Mouse (Mus musculus): ENCODE data around the gene Reln. TPM values are rescaled to one million over a fixed set of nuclear protein-coding genes. Genes with fewer than 3 reads are reported as not detected.

Reln gene
- total and polyA plus RNA-seq, 2 experiments = 40.5 to 78.3 TPM

DNA sequence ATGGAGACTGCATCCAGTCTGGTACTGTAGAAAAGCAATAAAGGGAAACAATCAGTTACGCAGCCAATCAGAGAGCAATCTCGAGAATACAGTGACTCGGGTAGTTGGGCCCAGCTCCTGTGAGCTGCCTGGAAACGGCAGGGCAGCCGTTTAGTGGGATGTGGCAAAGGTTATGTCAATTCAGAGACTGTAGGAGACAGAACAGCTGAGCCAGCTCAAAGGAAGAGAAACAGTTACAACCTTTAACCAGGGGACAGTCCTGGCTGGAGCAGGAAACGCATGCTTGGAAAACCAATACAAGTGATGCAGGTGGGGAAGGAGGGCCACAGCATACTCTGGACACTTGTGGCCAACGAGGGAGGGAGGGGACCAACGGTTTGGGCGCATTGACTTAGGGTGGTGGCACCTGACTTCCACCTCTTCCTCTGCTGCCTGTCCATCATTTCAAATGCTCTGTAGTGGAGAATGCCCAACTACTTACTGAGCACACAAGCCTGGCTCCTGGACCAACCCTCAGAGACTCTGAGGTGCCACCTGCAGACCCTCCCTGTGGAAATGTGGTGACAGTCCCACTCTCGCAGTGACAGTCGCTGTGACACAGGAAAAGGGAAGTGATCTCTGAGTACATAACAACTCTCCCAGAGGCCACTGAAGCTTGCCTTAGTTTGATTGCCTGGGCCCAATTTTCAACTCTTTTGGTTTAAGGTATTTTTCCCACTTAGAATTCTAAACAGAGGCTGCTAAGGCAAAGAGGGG, 337.0 kb downstream of the Reln start:
- Histone ChIP-seq H3K27ac (replicated peaks; ENCODE audit: insufficient read depth, low read depth, low read length) (no peak overlapping the region), H3K79me2 (ENCODE audit: control insufficient read depth, insufficient read depth, low read length) (no peaks in the 10 kb centered on the region)

DNA sequence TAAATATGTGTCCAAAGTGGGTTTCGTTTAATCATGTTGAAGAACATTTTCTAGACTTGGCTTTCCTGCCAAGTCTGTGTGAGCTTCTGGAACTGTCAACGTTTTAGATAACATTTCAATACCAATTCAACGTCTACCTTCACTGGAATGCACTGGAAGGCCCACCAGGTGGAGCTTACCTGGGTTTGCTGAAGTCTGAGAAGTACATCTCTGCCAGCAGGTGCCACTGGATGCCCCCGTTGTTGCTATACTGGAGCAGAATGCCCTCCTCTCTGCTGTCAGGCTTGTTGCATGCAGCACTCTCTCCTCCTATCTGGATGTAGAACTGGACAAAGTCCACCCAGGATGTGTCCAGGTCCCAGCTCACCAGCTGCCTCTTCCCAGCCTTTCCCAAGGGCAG, 340.6 kb downstream of the Reln start:
- H3K79me2 ChIP-seq (ENCODE audit: control insufficient read depth, insufficient read depth, low read length) = no peaks in the 10 kb centered on the region
- WGBS = 70% methylated on average over 4 of the region's 4 CpGs
- no peak for TF ChIP-seq POLR2A (IDR thresholded peaks at IDR 0.05; ENCODE audit: extremely low read depth, insufficient read depth, low read length)
- TF ChIP-seq CTCF (IDR thresholded peaks at IDR 0.05; ENCODE audit: low read depth, low read length) = no peak
- no peaks in the 10 kb centered on the region for H3K4me1 ChIP-seq (ENCODE audit: control insufficient read depth, insufficient read depth, low read length)
- H3K36me3 ChIP-seq (ENCODE audit: control insufficient read depth, insufficient read depth, low read length) = no peaks in the 10 kb centered on the region
- no peak overlapping the region for H3K27ac ChIP-seq (replicated peaks; ENCODE audit: insufficient read depth, low read depth, low read length)
- no peaks in the 10 kb centered on the region for H3K27me3 ChIP-seq (ENCODE audit: control insufficient read depth, insufficient read depth, low read length)
- DNase-seq (ENCODE audit: extremely low read depth, low read depth, low spot score) = no peak
- H3K4me3 ChIP-seq (ENCODE audit: insufficient read depth, low read depth, low read length) = no peak overlapping the region
- H3K9ac ChIP-seq (ENCODE audit: low read depth, low read length) = no peak overlapping the region

More for the DNA sequence above, 337.0 kb downstream of the Reln start:
- H3K4me3 ChIP-seq (ENCODE audit: insufficient read depth, low read depth, low read length) = no peak overlapping the region
- DNase-seq (ENCODE audit: extremely low read depth, low read depth, low spot score) = no peak
- no peak for TF ChIP-seq POLR2A (IDR thresholded peaks at IDR 0.05; ENCODE audit: extremely low read depth, insufficient read depth, low read length)
- TF ChIP-seq CTCF (IDR thresholded peaks at IDR 0.05; ENCODE audit: low read depth, low read length) = no peak
- no peaks in the 10 kb centered on the region for H3K36me3 ChIP-seq (ENCODE audit: control insufficient read depth, insufficient read depth, low read length)
- no peaks in the 10 kb centered on the region for H3K27me3 ChIP-seq (ENCODE audit: control insufficient read depth, insufficient read depth, low read length)
- H3K4me1 ChIP-seq (ENCODE audit: control insufficient read depth, insufficient read depth, low read length) = no peaks in the 10 kb centered on the region
- WGBS = 53% methylated on average over 11 of the region's 11 CpGs
- H3K9ac ChIP-seq (ENCODE audit: low read depth, low read length) = no peak overlapping the region

GRCm38 (mm10) chr5:21987711-21988110, 356.8 kb downstream of the Reln start:
- no peak for TF ChIP-seq POLR2A (IDR thresholded peaks at IDR 0.05; ENCODE audit: extremely low read depth, insufficient read depth, low read length)
- no peak for TF ChIP-seq CTCF (IDR thresholded peaks at IDR 0.05; ENCODE audit: low read depth, low read length)
- WGBS = 84% methylated on average over 5 of the region's 5 CpGs
- DNase-seq (ENCODE audit: extremely low read depth, low read depth, low spot score) = no peak
- Histone ChIP-seq H3K4me1 (ENCODE audit: control insufficient read depth, insufficient read depth, low read length) (no peaks in the 10 kb centered on the region), H3K9ac (ENCODE audit: low read depth, low read length) (no peak overlapping the region), H3K27ac (replicated peaks; ENCODE audit: insufficient read depth, low read depth, low read length) (no peak overlapping the region), H3K79me2 (ENCODE audit: control insufficient read depth, insufficient read depth, low read length) (no peaks in the 10 kb centered on the region), H3K27me3 (ENCODE audit: control insufficient read depth, insufficient read depth, low read length) (no peaks in the 10 kb centered on the region), H3K36me3 (ENCODE audit: control insufficient read depth, insufficient read depth, low read length) (no peaks in the 10 kb centered on the region), H3K4me3 (ENCODE audit: insufficient read depth, low read depth, low read length) (no peak overlapping the region)

- DNase-seq (ENCODE audit: extremely low read depth, low read depth, low spot score) = peak; percentile 49
- H3K4me1 ChIP-seq (ENCODE audit: control insufficient read depth, insufficient read depth, low read length) = no peaks in the 10 kb centered on the region
- no peak overlapping the region for H3K4me3 ChIP-seq (ENCODE audit: insufficient read depth, low read depth, low read length)
- 47% methylated on average over 4 of the region's 4 CpGs for WGBS
- no peak overlapping the region for H3K27ac ChIP-seq (replicated peaks; ENCODE audit: insufficient read depth, low read depth, low read length)
- no peaks in the 10 kb centered on the region for H3K79me2 ChIP-seq (ENCODE audit: control insufficient read depth, insufficient read depth, low read length)
- H3K36me3 ChIP-seq (ENCODE audit: control insufficient read depth, insufficient read depth, low read length) = no peaks in the 10 kb centered on the region
- TF ChIP-seq CTCF (IDR thresholded peaks at IDR 0.05; ENCODE audit: low read depth, low read length) = peak; percentile 22; the same call in 1 of the 2 replicates
- no peak for TF ChIP-seq POLR2A (IDR thresholded peaks at IDR 0.05; ENCODE audit: extremely low read depth, insufficient read depth, low read length)
- no peaks in the 10 kb centered on the region for H3K27me3 ChIP-seq (ENCODE audit: control insufficient read depth, insufficient read depth, low read length)
- no peak overlapping the region for H3K9ac ChIP-seq (ENCODE audit: low read depth, low read length)
Measured at GRCm38 (mm10) chr5:21986311-21986710, 358.2 kb downstream of the Reln start.

- no peak overlapping the region for H3K4me3 ChIP-seq (ENCODE audit: insufficient read depth, low read depth, low read length)
- TF ChIP-seq CTCF (IDR thresholded peaks at IDR 0.05; ENCODE audit: low read depth, low read length) (no peak), POLR2A (IDR thresholded peaks at IDR 0.05; ENCODE audit: extremely low read depth, insufficient read depth, low read length) (no peak)
Measured at GRCm38 (mm10) chr5:21983021-21983667, 361.4 kb downstream of the Reln start.

GRCm38 (mm10) chr5:21981216-21981615, 363.3 kb downstream of the Reln start:
- DNase-seq (ENCODE audit: extremely low read depth, low read depth, low spot score) = no peak
- WGBS = 94% methylated on average over 3 of the region's 3 CpGs

More at GRCm38 (mm10) chr5:21983021-21983667, 361.4 kb downstream of the Reln start:
- no peaks in the 10 kb centered on the region for H3K27me3 ChIP-seq (ENCODE audit: control insufficient read depth, insufficient read depth, low read length)
- 91% methylated on average over 3 of the region's 3 CpGs for WGBS
- DNase-seq (ENCODE audit: extremely low read depth, low read depth, low spot score) = no peak
- no peak overlapping the region for H3K27ac ChIP-seq (replicated peaks; ENCODE audit: insufficient read depth, low read depth, low read length)
- no peaks in the 10 kb centered on the region for H3K36me3 ChIP-seq (ENCODE audit: control insufficient read depth, insufficient read depth, low read length)
- no peaks in the 10 kb centered on the region for H3K79me2 ChIP-seq (ENCODE audit: control insufficient read depth, insufficient read depth, low read length)
- H3K9ac ChIP-seq (ENCODE audit: low read depth, low read length) = no peak overlapping the region
- no peaks in the 10 kb centered on the region for H3K4me1 ChIP-seq (ENCODE audit: control insufficient read depth, insufficient read depth, low read length)

More at GRCm38 (mm10) chr5:21981216-21981615, 363.3 kb downstream of the Reln start:
- H3K27me3 ChIP-seq (ENCODE audit: control insufficient read depth, insufficient read depth, low read length) = no peaks in the 10 kb centered on the region
- no peaks in the 10 kb centered on the region for H3K79me2 ChIP-seq (ENCODE audit: control insufficient read depth, insufficient read depth, low read length)
- no peak overlapping the region for H3K4me3 ChIP-seq (ENCODE audit: insufficient read depth, low read depth, low read length)
- no peak overlapping the region for H3K9ac ChIP-seq (ENCODE audit: low read depth, low read length)
- no peaks in the 10 kb centered on the region for H3K36me3 ChIP-seq (ENCODE audit: control insufficient read depth, insufficient read depth, low read length)
- no peak overlapping the region for H3K27ac ChIP-seq (replicated peaks; ENCODE audit: insufficient read depth, low read depth, low read length)
- TF ChIP-seq CTCF (IDR thresholded peaks at IDR 0.05; ENCODE audit: low read depth, low read length) (no peak), POLR2A (IDR thresholded peaks at IDR 0.05; ENCODE audit: extremely low read depth, insufficient read depth, low read length) (no peak)
- no peaks in the 10 kb centered on the region for H3K4me1 ChIP-seq (ENCODE audit: control insufficient read depth, insufficient read depth, low read length)

Data from liver, adult 2 months (tissue).